Mouse (Mus musculus) v-Abl transformed pro-B cells (cell line): Measurements from ENCODE around the gene Tfec.

Experiments used
- in situ Hi-C, 2 experiments: fragments of 400-800 bp; cut with MboI; formaldehyde crosslinking; loops; one replicate each; pipeline ENCODE4 v1.15.1; 2025; ENCODE audit not compliant: unreplicated experiment in 2 of 2

Gene Tfec

GRCm38 (mm10) chr6:16797669-16798068 is 100.6 kb downstream of the Tfec start:
- in situ Hi-C loops: no loop called here

- in situ Hi-C loops: no loop called here
Observed at GRCm38 (mm10) chr6:16796914-16797313, 101.3 kb downstream of the Tfec start.

DNA sequence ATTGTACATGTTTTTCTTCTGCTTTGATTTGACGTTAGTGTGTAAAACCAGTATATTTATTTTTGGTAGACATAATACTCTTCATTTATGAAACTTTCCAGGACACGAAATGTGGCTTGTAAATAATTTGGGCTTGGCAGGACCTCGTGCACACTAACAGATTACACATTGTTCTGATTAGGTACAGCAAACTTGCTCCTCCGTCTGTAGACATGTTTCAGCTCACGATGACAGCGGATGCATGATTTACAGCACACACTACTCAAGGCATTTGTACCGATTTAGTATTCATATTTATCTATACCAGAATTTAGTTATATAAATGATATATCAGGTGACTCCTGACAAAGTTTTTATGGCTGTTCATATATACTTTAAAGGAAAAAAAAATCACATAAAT is 104.2 kb downstream of the Tfec start:
- in situ Hi-C loops: no loop called here

- in situ Hi-C loops: no loop called here
Observed at GRCm38 (mm10) chr6:16785166-16785565, 113.1 kb downstream of the Tfec start.
